Mouse (Mus musculus) c-Kit-positive CD71-negative TER-119-negative erythroid progenitor cells, embryonic 14.5 days (primary cell): ENCODE measurements around the gene Cbln3.

ENCODE experiments used
- DNase-seq: peaks from one replicate; pipeline ENCODE4 v3.0.0-alpha.2; 2013; ENCODE audit warnings: low read depth

The Cbln3 gene

GRCm38 (mm10) chr14:55879623-55880022 lies 4.6 kb downstream of the Cbln3 start:
- DNase-seq: peak; percentile 71

GRCm38 (mm10) chr14:55878316-55878940 lies 5.8 kb downstream of the Cbln3 start:
- DNase-seq: no peak

- no peak for DNase-seq
Measured at GRCm38 (mm10) chr14:55877469-55878315, 6.5 kb downstream of the Cbln3 start.

GRCm38 (mm10) chr14:55873714-55874683 lies 10.2 kb downstream of the Cbln3 start:
- peak; percentile 62 for DNase-seq

- no peak for DNase-seq
Measured at GRCm38 (mm10) chr14:55873242-55873713, 10.9 kb downstream of the Cbln3 start.

- no peak for DNase-seq
Measured at GRCm38 (mm10) chr14:55872551-55872950, 11.6 kb downstream of the Cbln3 start.

GRCm38 (mm10) chr14:55872039-55872438 lies 12.2 kb downstream of the Cbln3 start:
- no peak for DNase-seq

GRCm38 (mm10) chr14:55869538-55869937 lies 14.7 kb downstream of the Cbln3 start:
- DNase-seq: no peak

- no peak for DNase-seq
Measured at GRCm38 (mm10) chr14:55868230-55869026, 15.8 kb downstream of the Cbln3 start.

- no peak for DNase-seq
Measured at GRCm38 (mm10) chr14:55866962-55867361, 17.2 kb downstream of the Cbln3 start.

GRCm38 (mm10) chr14:55863773-55864172 lies 20.4 kb downstream of the Cbln3 start:
- DNase-seq: peak; percentile 67

- DNase-seq: no peak
Measured at GRCm38 (mm10) chr14:55862970-55863369, 21.2 kb downstream of the Cbln3 start.

- no peak for DNase-seq
Measured at GRCm38 (mm10) chr14:55862186-55862585, 22.0 kb downstream of the Cbln3 start.

- no peak for DNase-seq
Measured at GRCm38 (mm10) chr14:55857588-55857987, 26.6 kb downstream of the Cbln3 start.

- DNase-seq: no peak
Measured at GRCm38 (mm10) chr14:55855101-55855561, 29.1 kb downstream of the Cbln3 start.

- DNase-seq: no peak
Measured at GRCm38 (mm10) chr14:55854406-55855100, 29.6 kb downstream of the Cbln3 start.

- peak; percentile 46 for DNase-seq
Measured at GRCm38 (mm10) chr14:55853621-55854285, 30.4 kb downstream of the Cbln3 start, which contains the start of gene Nynrin. Gene Nynrin (plus strand): TSS chr14:55854010.

- no peak for DNase-seq
Measured at GRCm38 (mm10) chr14:55852646-55853551, 31.3 kb downstream of the Cbln3 start.

- DNase-seq: no peak
Measured at GRCm38 (mm10) chr14:55850885-55851284, 33.3 kb downstream of the Cbln3 start.
